Mouse (Mus musculus) liver, adult 2 months (tissue): ENCODE data around the gene Sdsl.

ENCODE experiments used
- CTCF ChIP-seq: fragments of 200-500 bp; IDR thresholded peaks from 2 replicates; pipeline ENCODE4 v1.5.1; 2011; ENCODE audit warnings: low read depth, low read length, control low read depth
- POLR2A ChIP-seq: fragments of 200-500 bp; IDR thresholded peaks from 2 replicates; pipeline ENCODE4 v1.6.1; 2011; ENCODE audit warnings: low read length, control low read depth; ENCODE audit not compliant: insufficient read depth; ENCODE audit errors: extremely low read depth

- TF ChIP-seq POLR2A (no peak), CTCF (no peak)
Measured at GRCm38 (mm10) chr5:120433135-120433760, 39.4 kb downstream of the Sdsl start.
